Mouse (Mus musculus): ENCODE measurements around the gene Zfand3. TPM values are rescaled to one million over a fixed set of nuclear protein-coding genes. Genes with fewer than 3 reads are reported as not detected.

Zfand3 gene
- polyA plus RNA-seq, 1 experiment from 2014 or later: 59.5 TPM

GRCm38 (mm10) chr17:30133641-30134040 is 129.1 kb downstream of the Zfand3 start:
- Histone ChIP-seq H3K4me2 (ENCODE audit: low read length) (no peak overlapping the region), H3K9ac (ENCODE audit: low read length) (no peak overlapping the region), H3K4me3 (ENCODE audit: low read depth, low read length) (no peak overlapping the region), H3K27ac (ENCODE audit: low read depth, low read length) (no peak overlapping the region), H3K4me1 (ENCODE audit: control insufficient read depth, insufficient read depth, low read length) (peaks cover 13% of the 10 kb centered on the region), H3K9me3 (replicated peaks; ENCODE audit: control insufficient read depth, low read length) (no peaks in the 10 kb centered on the region), H3K27me3 (replicated peaks; ENCODE audit: control insufficient read depth, insufficient read depth, low read length) (no peaks in the 10 kb centered on the region), H3K36me3 (ENCODE audit: control insufficient read depth, insufficient read depth, low read length) (peaks cover 3% of the 10 kb centered on the region; the same call in 1 of the 2 replicates)
- 92% methylated on average over 12 of the region's 12 CpGs for WGBS
- DNase-seq (ENCODE audit: low spot score) (no peak), ATAC-seq (no peak)

- ATAC-seq (no peak), DNase-seq (ENCODE audit: low spot score) (peak; percentile 45)
- Histone ChIP-seq H3K4me2 (ENCODE audit: low read length) (no peak overlapping the region), H3K4me3 (ENCODE audit: low read depth, low read length) (no peak overlapping the region), H3K9ac (ENCODE audit: low read length) (no peak overlapping the region), H3K27ac (ENCODE audit: low read depth, low read length) (no peak overlapping the region), H3K9me3 (replicated peaks; ENCODE audit: control insufficient read depth, low read length) (no peaks in the 10 kb centered on the region), H3K4me1 (ENCODE audit: control insufficient read depth, insufficient read depth, low read length) (peaks cover 5% of the 10 kb centered on the region), H3K27me3 (replicated peaks; ENCODE audit: control insufficient read depth, insufficient read depth, low read length) (no peaks in the 10 kb centered on the region), H3K36me3 (ENCODE audit: control insufficient read depth, insufficient read depth, low read length) (peaks cover 3% of the 10 kb centered on the region; the same call in 1 of the 2 replicates)
- WGBS: 66% methylated on average over 10 of the region's 10 CpGs
Observed at GRCm38 (mm10) chr17:30134955-30135735, 130.6 kb downstream of the Zfand3 start.

GRCm38 (mm10) chr17:30135890-30136289 is 131.4 kb downstream of the Zfand3 start:
- no peaks in the 10 kb centered on the region; the same call in 1 of the 2 replicates for H3K4me1 ChIP-seq (ENCODE audit: control insufficient read depth, insufficient read depth, low read length)
- H3K4me3 ChIP-seq (ENCODE audit: low read depth, low read length): no peak overlapping the region
- H3K9ac ChIP-seq (ENCODE audit: low read length): no peak overlapping the region
- H3K36me3 ChIP-seq (ENCODE audit: control insufficient read depth, insufficient read depth, low read length): peaks cover 3% of the 10 kb centered on the region; the same call in 1 of the 2 replicates
- H3K27ac ChIP-seq (ENCODE audit: low read depth, low read length): no peak overlapping the region
- no peaks in the 10 kb centered on the region for H3K9me3 ChIP-seq (replicated peaks; ENCODE audit: control insufficient read depth, low read length)
- DNase-seq (ENCODE audit: low spot score) (no peak), ATAC-seq (no peak)
- no peaks in the 10 kb centered on the region for H3K27me3 ChIP-seq (replicated peaks; ENCODE audit: control insufficient read depth, insufficient read depth, low read length)
- H3K4me2 ChIP-seq (ENCODE audit: low read length): no peak overlapping the region
- 95% methylated on average over 6 of the region's 6 CpGs for WGBS

- 92% methylated on average over 5 of the region's 5 CpGs for WGBS
- no peak overlapping the region for H3K27ac ChIP-seq (ENCODE audit: low read depth, low read length)
- no peak for ATAC-seq
- no peak overlapping the region for H3K4me3 ChIP-seq (ENCODE audit: low read depth, low read length)
- no peak overlapping the region for H3K4me2 ChIP-seq (ENCODE audit: low read length)
- no peaks in the 10 kb centered on the region for H3K9me3 ChIP-seq (replicated peaks; ENCODE audit: control insufficient read depth, low read length)
- DNase-seq (ENCODE audit: low spot score): no peak
- no peaks in the 10 kb centered on the region; the same call in 1 of the 2 replicates for H3K4me1 ChIP-seq (ENCODE audit: control insufficient read depth, insufficient read depth, low read length)
- H3K27me3 ChIP-seq (replicated peaks; ENCODE audit: control insufficient read depth, insufficient read depth, low read length): no peaks in the 10 kb centered on the region
- H3K9ac ChIP-seq (ENCODE audit: low read length): no peak overlapping the region
- H3K36me3 ChIP-seq (ENCODE audit: control insufficient read depth, insufficient read depth, low read length): peaks cover 3% of the 10 kb centered on the region; the same call in 1 of the 2 replicates
Observed at GRCm38 (mm10) chr17:30136684-30137083, 132.2 kb downstream of the Zfand3 start.

GRCm38 (mm10) chr17:30137115-30137514 is 132.6 kb downstream of the Zfand3 start:
- Histone ChIP-seq H3K4me1 (ENCODE audit: control insufficient read depth, insufficient read depth, low read length) (no peaks in the 10 kb centered on the region; the same call in 1 of the 2 replicates), H3K9me3 (replicated peaks; ENCODE audit: control insufficient read depth, low read length) (no peaks in the 10 kb centered on the region), H3K27ac (ENCODE audit: low read depth, low read length) (no peak overlapping the region), H3K9ac (ENCODE audit: low read length) (no peak overlapping the region), H3K4me2 (ENCODE audit: low read length) (no peak overlapping the region), H3K27me3 (replicated peaks; ENCODE audit: control insufficient read depth, insufficient read depth, low read length) (no peaks in the 10 kb centered on the region), H3K4me3 (ENCODE audit: low read depth, low read length) (no peak overlapping the region), H3K36me3 (ENCODE audit: control insufficient read depth, insufficient read depth, low read length) (peaks cover 3% of the 10 kb centered on the region; the same call in 1 of the 2 replicates)
- no peak for ATAC-seq
- DNase-seq (ENCODE audit: low spot score): no peak
- 93% methylated on average over 4 of the region's 4 CpGs for WGBS

- WGBS: 91% methylated on average over 6 of the region's 6 CpGs
- peaks cover 32% of the 10 kb centered on the region for H3K4me1 ChIP-seq (ENCODE audit: control insufficient read depth, insufficient read depth, low read length)
- H3K4me2 ChIP-seq (ENCODE audit: low read length): no peak overlapping the region
- ATAC-seq (no peak), DNase-seq (ENCODE audit: low spot score) (no peak)
- H3K4me3 ChIP-seq (ENCODE audit: low read depth, low read length): no peak overlapping the region
- no peak overlapping the region for H3K27ac ChIP-seq (ENCODE audit: low read depth, low read length)
- H3K9ac ChIP-seq (ENCODE audit: low read length): no peak overlapping the region
- H3K27me3 ChIP-seq (replicated peaks; ENCODE audit: control insufficient read depth, insufficient read depth, low read length): no peaks in the 10 kb centered on the region
- H3K36me3 ChIP-seq (ENCODE audit: control insufficient read depth, insufficient read depth, low read length): no peaks in the 10 kb centered on the region
- H3K9me3 ChIP-seq (replicated peaks; ENCODE audit: control insufficient read depth, low read length): no peaks in the 10 kb centered on the region
Observed at GRCm38 (mm10) chr17:30144114-30144513, 139.6 kb downstream of the Zfand3 start.

GRCm38 (mm10) chr17:30145596-30146149 is 141.1 kb downstream of the Zfand3 start:
- no peaks in the 10 kb centered on the region for H3K27me3 ChIP-seq (replicated peaks; ENCODE audit: control insufficient read depth, insufficient read depth, low read length)
- H3K9me3 ChIP-seq (replicated peaks; ENCODE audit: control insufficient read depth, low read length): no peaks in the 10 kb centered on the region
- ATAC-seq (no peak), DNase-seq (ENCODE audit: low spot score) (no peak)
- H3K4me1 ChIP-seq (ENCODE audit: control insufficient read depth, insufficient read depth, low read length): peaks cover 36% of the 10 kb centered on the region
- no peak overlapping the region for H3K27ac ChIP-seq (ENCODE audit: low read depth, low read length)
- H3K4me2 ChIP-seq (ENCODE audit: low read length): no peak overlapping the region
- no peak overlapping the region for H3K9ac ChIP-seq (ENCODE audit: low read length)
- no peak overlapping the region for H3K4me3 ChIP-seq (ENCODE audit: low read depth, low read length)
- 70% methylated on average over 10 of the region's 10 CpGs for WGBS
- H3K36me3 ChIP-seq (ENCODE audit: control insufficient read depth, insufficient read depth, low read length): no peaks in the 10 kb centered on the region

GRCm38 (mm10) chr17:30146555-30146954 is 142.0 kb downstream of the Zfand3 start:
- Histone ChIP-seq H3K27me3 (replicated peaks; ENCODE audit: control insufficient read depth, insufficient read depth, low read length) (no peaks in the 10 kb centered on the region), H3K36me3 (ENCODE audit: control insufficient read depth, insufficient read depth, low read length) (no peaks in the 10 kb centered on the region), H3K9me3 (replicated peaks; ENCODE audit: control insufficient read depth, low read length) (no peaks in the 10 kb centered on the region), H3K4me1 (ENCODE audit: control insufficient read depth, insufficient read depth, low read length) (peaks cover 36% of the 10 kb centered on the region), H3K27ac (ENCODE audit: low read depth, low read length) (0 out of 2 replicates have a peak overlapping the region, but pooled peaks have one; percentile 14), H3K4me3 (ENCODE audit: low read depth, low read length) (no peak overlapping the region), H3K4me2 (ENCODE audit: low read length) (no peak overlapping the region), H3K9ac (ENCODE audit: low read length) (no peak overlapping the region)
- DNase-seq (ENCODE audit: low spot score) (no peak), ATAC-seq (no peak)
- 83% methylated on average over 7 of the region's 7 CpGs for WGBS

- WGBS: 69% methylated on average over 1 of the region's 1 CpGs
- Histone ChIP-seq H3K27ac (ENCODE audit: low read depth, low read length) (no peak overlapping the region), H3K36me3 (ENCODE audit: control insufficient read depth, insufficient read depth, low read length) (no peaks in the 10 kb centered on the region), H3K4me3 (ENCODE audit: low read depth, low read length) (no peak overlapping the region), H3K27me3 (replicated peaks; ENCODE audit: control insufficient read depth, insufficient read depth, low read length) (no peaks in the 10 kb centered on the region), H3K9ac (ENCODE audit: low read length) (no peak overlapping the region), H3K9me3 (replicated peaks; ENCODE audit: control insufficient read depth, low read length) (no peaks in the 10 kb centered on the region), H3K4me2 (ENCODE audit: low read length) (no peak overlapping the region), H3K4me1 (ENCODE audit: control insufficient read depth, insufficient read depth, low read length) (peaks cover 39% of the 10 kb centered on the region)
- ATAC-seq (no peak), DNase-seq (ENCODE audit: low spot score) (no peak)
Observed at GRCm38 (mm10) chr17:30147897-30148296, 143.4 kb downstream of the Zfand3 start.
